Mouse (Mus musculus): ENCODE results near the gene Fndc3a. TPM values are rescaled to one million over a fixed set of nuclear protein-coding genes. Genes with fewer than 3 reads are reported as not detected.

Gene Fndc3a
- polyA plus RNA-seq, 1 experiment from 2014 or later: 45.4 TPM

- Histone ChIP-seq H3K27me3 (peaks cover 10% of the 10 kb centered on the region), H3K4me3 (replicated peaks) (no peak overlapping the region), H3K9ac (no peak overlapping the region), H3K27ac (no peak overlapping the region), H3K4me1 (no peaks in the 10 kb centered on the region), H3K9me3 (no peaks in the 10 kb centered on the region), H3K36me3 (replicated peaks) (no peaks in the 10 kb centered on the region), H3K4me2 (no peak overlapping the region)
- WGBS: 92% methylated on average over 4 of the region's 4 CpGs
- no peak for ATAC-seq (ENCODE audit: low FRiP score)
Observed at GRCm38 (mm10) chr14:72716175-72716574, 6.4 kb upstream of the Fndc3a start.

GRCm38 (mm10) chr14:72711130-72711529, 1.3 kb upstream of the Fndc3a start:
- Histone ChIP-seq H3K9ac (no peak overlapping the region), H3K4me2 (peak overlapping the region; percentile 78), H3K36me3 (replicated peaks) (no peaks in the 10 kb centered on the region), H3K4me1 (peaks cover 7% of the 10 kb centered on the region; the same call in 1 of the 2 replicates), H3K27me3 (peaks cover 13% of the 10 kb centered on the region), H3K4me3 (replicated peaks) (peak overlapping the region; percentile 84; the same call in 1 of the 2 replicates), H3K27ac (no peak overlapping the region), H3K9me3 (no peaks in the 10 kb centered on the region)
- WGBS: 47% methylated on average over 4 of the region's 4 CpGs
- ATAC-seq (ENCODE audit: low FRiP score): no peak

- no peaks in the 10 kb centered on the region for H3K9me3 ChIP-seq
- H3K4me3 ChIP-seq (replicated peaks): peak overlapping the region; percentile 84
- peaks cover 7% of the 10 kb centered on the region; the same call in 1 of the 2 replicates for H3K4me1 ChIP-seq
- peaks cover 13% of the 10 kb centered on the region for H3K27me3 ChIP-seq
- 2% methylated on average over 38 of the region's 38 CpGs for WGBS
- peak overlapping the region; percentile 84 for H3K9ac ChIP-seq
- ATAC-seq (ENCODE audit: low FRiP score): peak; percentile 47
- H3K27ac ChIP-seq: peak overlapping the region; percentile 88
- H3K4me2 ChIP-seq: peak overlapping the region; percentile 78
- no peaks in the 10 kb centered on the region for H3K36me3 ChIP-seq (replicated peaks)
Observed at GRCm38 (mm10) chr14:72710341-72711027, 681 bp upstream of the Fndc3a start.

- Histone ChIP-seq H3K27ac (peak overlapping the region; percentile 88), H3K27me3 (peaks cover 13% of the 10 kb centered on the region), H3K9ac (peak overlapping the region; percentile 84), H3K36me3 (replicated peaks) (no peaks in the 10 kb centered on the region), H3K4me3 (replicated peaks) (peak overlapping the region; percentile 84), H3K9me3 (no peaks in the 10 kb centered on the region), H3K4me2 (peak overlapping the region; percentile 78), H3K4me1 (peaks cover 7% of the 10 kb centered on the region; the same call in 1 of the 2 replicates)
- under 1% methylated on average over 66 of the region's 70 CpGs for WGBS
- peak; percentile 76; the same call in 1 of the 2 replicates for ATAC-seq (ENCODE audit: low FRiP score)
Observed at GRCm38 (mm10) chr14:72709091-72709709, 603 bp downstream of the Fndc3a start.

DNA sequence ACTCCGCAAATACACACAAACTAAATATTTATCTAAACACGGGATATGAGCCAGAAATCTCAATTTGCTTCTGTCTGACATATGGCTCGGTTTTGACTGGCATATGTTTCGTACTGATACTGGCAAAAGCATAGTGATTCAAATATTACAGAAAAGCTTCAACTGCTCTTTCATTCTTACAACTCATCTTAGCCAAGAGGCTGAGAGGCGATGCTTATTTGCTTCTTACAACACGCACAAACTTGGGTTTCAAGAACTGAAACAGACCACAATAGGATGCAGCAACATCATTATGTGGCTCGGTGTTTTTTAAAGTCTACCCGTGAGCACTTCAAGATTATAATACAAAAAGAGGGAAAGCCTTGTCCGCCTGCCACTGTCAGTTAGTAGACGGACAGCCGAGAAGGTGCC, 1.2 kb downstream of the Fndc3a start:
- H3K9me3 ChIP-seq: no peaks in the 10 kb centered on the region
- no peak for ATAC-seq (ENCODE audit: low FRiP score)
- H3K9ac ChIP-seq: peak overlapping the region; percentile 84

DNA sequence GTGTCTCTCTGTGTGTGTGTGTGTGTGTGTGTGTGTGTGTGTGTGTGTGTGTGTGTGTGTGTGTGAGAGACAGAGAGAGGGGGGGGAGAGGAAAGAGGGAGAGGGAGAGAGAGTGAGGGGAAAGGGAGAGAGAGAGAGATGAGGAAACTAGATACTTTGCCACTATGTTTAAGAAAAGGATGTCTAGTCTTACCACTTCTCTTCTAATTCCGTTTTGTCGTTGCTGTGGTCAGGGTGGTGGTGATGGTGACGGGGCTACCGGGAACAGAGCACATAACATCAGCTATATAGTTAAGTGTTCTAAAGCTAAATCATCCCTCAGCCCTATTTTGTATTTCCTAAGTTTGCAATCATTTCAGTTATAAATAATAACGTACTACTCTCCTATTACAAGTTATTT, 9.7 kb downstream of the Fndc3a start:
- no peaks in the 10 kb centered on the region for H3K27me3 ChIP-seq
- no peaks in the 10 kb centered on the region for H3K36me3 ChIP-seq (replicated peaks)
- H3K4me2 ChIP-seq: no peak overlapping the region
- 88% methylated on average over 5 of the region's 5 CpGs for WGBS
- no peak for ATAC-seq (ENCODE audit: low FRiP score)
- no peak overlapping the region for H3K9ac ChIP-seq
- H3K4me1 ChIP-seq: no peaks in the 10 kb centered on the region
- no peak overlapping the region for H3K4me3 ChIP-seq (replicated peaks)
- H3K9me3 ChIP-seq: no peaks in the 10 kb centered on the region
- H3K27ac ChIP-seq: no peak overlapping the region

More for the DNA sequence above, 1.2 kb downstream of the Fndc3a start:
- Histone ChIP-seq H3K4me3 (replicated peaks) (peak overlapping the region; percentile 84), H3K36me3 (replicated peaks) (no peaks in the 10 kb centered on the region), H3K27ac (no peak overlapping the region), H3K4me2 (peak overlapping the region; percentile 78), H3K27me3 (peaks cover 13% of the 10 kb centered on the region), H3K4me1 (peaks cover 7% of the 10 kb centered on the region; the same call in 1 of the 2 replicates)
- WGBS: 39% methylated on average over 11 of the region's 11 CpGs

DNA sequence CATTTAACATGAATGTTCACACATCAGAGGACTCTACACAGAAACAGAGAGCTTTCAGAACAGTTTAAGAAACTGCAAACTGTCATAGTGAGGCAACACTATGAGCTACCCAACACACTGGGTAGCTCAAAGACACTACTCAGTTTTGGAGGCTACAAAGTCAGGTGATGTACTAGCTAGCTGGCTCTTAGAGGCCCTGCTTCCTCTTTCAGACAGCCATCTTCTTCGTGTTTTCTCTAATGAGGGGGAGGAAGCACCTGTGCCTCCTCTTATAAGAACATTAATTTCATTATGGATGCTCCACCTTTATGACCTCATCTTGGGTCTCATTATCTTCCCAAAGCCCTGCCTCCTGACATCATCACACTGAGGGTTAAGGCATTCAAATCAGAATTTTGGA, 18.4 kb downstream of the Fndc3a start:
- no peaks in the 10 kb centered on the region for H3K27me3 ChIP-seq
- H3K36me3 ChIP-seq (replicated peaks): no peaks in the 10 kb centered on the region
- H3K4me3 ChIP-seq (replicated peaks): no peak overlapping the region
- H3K4me1 ChIP-seq: no peaks in the 10 kb centered on the region
- H3K9ac ChIP-seq: no peak overlapping the region
- no peak overlapping the region for H3K4me2 ChIP-seq
- no peak overlapping the region for H3K27ac ChIP-seq
- WGBS: 96% methylated on average over 1 of the region's 1 CpGs
- H3K9me3 ChIP-seq: no peaks in the 10 kb centered on the region
- no peak for ATAC-seq (ENCODE audit: low FRiP score)

DNA sequence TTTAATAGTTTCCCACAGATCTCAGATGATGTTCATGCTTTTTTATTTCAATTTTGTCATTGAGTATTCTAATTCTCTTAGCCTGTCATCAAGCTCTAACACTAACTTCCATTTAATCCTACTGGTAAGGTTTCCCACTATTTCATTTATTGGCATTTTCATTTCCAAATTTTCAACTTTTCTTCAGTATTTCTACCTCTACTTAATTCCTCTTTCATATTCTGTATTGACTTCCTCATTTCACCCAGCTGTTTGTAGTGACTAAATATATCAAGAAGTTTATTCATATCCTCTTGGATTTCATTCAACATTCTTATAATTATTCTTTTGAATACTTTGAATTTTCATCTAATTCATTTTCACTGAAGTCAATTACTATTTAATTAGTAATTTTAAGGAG, 20.3 kb downstream of the Fndc3a start:
- no peaks in the 10 kb centered on the region for H3K9me3 ChIP-seq

GRCm38 (mm10) chr14:72684857-72685370, 24.9 kb downstream of the Fndc3a start:
- WGBS: 92% methylated on average over 4 of the region's 4 CpGs
- ATAC-seq (ENCODE audit: low FRiP score): no peak

More for the DNA sequence above, 20.3 kb downstream of the Fndc3a start:
- no peaks in the 10 kb centered on the region for H3K4me1 ChIP-seq
- no peaks in the 10 kb centered on the region for H3K27me3 ChIP-seq
- ATAC-seq (ENCODE audit: low FRiP score): no peak
- H3K9ac ChIP-seq: no peak overlapping the region
- no peaks in the 10 kb centered on the region for H3K36me3 ChIP-seq (replicated peaks)
- no peak overlapping the region for H3K4me3 ChIP-seq (replicated peaks)
- no peak overlapping the region for H3K4me2 ChIP-seq
- no peak overlapping the region for H3K27ac ChIP-seq

GRCm38 (mm10) chr14:72677247-72677646, 32.6 kb downstream of the Fndc3a start:
- no peak for ATAC-seq (ENCODE audit: low FRiP score)
- Histone ChIP-seq H3K9ac (no peak overlapping the region), H3K9me3 (no peaks in the 10 kb centered on the region), H3K27me3 (no peaks in the 10 kb centered on the region), H3K36me3 (replicated peaks) (no peaks in the 10 kb centered on the region), H3K27ac (no peak overlapping the region), H3K4me2 (no peak overlapping the region), H3K4me3 (replicated peaks) (no peak overlapping the region), H3K4me1 (no peaks in the 10 kb centered on the region)
- 83% methylated on average over 3 of the region's 3 CpGs for WGBS

More at GRCm38 (mm10) chr14:72684857-72685370, 24.9 kb downstream of the Fndc3a start:
- H3K27ac ChIP-seq: no peak overlapping the region
- no peaks in the 10 kb centered on the region for H3K4me1 ChIP-seq
- H3K27me3 ChIP-seq: no peaks in the 10 kb centered on the region
- no peak overlapping the region for H3K4me3 ChIP-seq (replicated peaks)
- no peak overlapping the region for H3K4me2 ChIP-seq
- no peaks in the 10 kb centered on the region for H3K9me3 ChIP-seq
- no peak overlapping the region for H3K9ac ChIP-seq
- H3K36me3 ChIP-seq (replicated peaks): no peaks in the 10 kb centered on the region

GRCm38 (mm10) chr14:72671911-72672310, 37.9 kb downstream of the Fndc3a start:
- Histone ChIP-seq H3K36me3 (replicated peaks) (no peaks in the 10 kb centered on the region), H3K27ac (no peak overlapping the region), H3K27me3 (no peaks in the 10 kb centered on the region), H3K9ac (no peak overlapping the region), H3K4me2 (no peak overlapping the region), H3K9me3 (no peaks in the 10 kb centered on the region), H3K4me3 (replicated peaks) (no peak overlapping the region), H3K4me1 (no peaks in the 10 kb centered on the region)
- ATAC-seq (ENCODE audit: low FRiP score): no peak
- WGBS: 95% methylated on average over 3 of the region's 3 CpGs

DNA sequence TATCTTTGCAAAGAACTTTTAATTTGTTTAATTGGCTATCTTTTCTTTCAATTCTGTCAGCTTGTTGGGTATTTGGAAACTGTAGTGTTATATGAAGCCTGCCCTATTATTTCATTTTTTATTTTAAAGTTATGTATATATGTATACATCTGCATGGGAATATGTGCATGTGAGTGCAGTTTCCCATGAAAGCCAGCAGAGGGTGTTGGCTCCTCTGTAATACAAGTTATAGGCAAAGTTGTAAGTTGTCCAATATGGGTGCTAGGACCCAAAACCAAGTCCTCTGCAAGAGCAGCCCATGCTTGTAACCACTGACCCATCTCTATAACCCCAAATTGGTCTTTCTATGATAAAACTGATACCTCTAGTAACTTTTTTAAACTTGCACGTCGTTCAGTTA, 38.8 kb downstream of the Fndc3a start:
- WGBS: 97% methylated on average over 2 of the region's 2 CpGs
- no peaks in the 10 kb centered on the region for H3K9me3 ChIP-seq

More for the DNA sequence above, 38.8 kb downstream of the Fndc3a start:
- Histone ChIP-seq H3K9ac (no peak overlapping the region), H3K27ac (no peak overlapping the region), H3K27me3 (no peaks in the 10 kb centered on the region), H3K36me3 (replicated peaks) (no peaks in the 10 kb centered on the region), H3K4me3 (replicated peaks) (no peak overlapping the region), H3K4me1 (no peaks in the 10 kb centered on the region), H3K4me2 (no peak overlapping the region)
- no peak for ATAC-seq (ENCODE audit: low FRiP score)

All from forebrain, embryonic 12.5 days (tissue).